Mouse (Mus musculus) CD4-positive, CD25-positive, alpha-beta regulatory T cell, adult 4 months (primary cell): Measurements from ENCODE around the gene Shcbp1l. TPM values are rescaled to one million over a fixed set of nuclear protein-coding genes. Genes with fewer than 3 reads are reported as not detected.
A peak's percentile ranks its signal among the peaks of the same experiment; 100 is the strongest.
"Not testable (repeated sequence)": the region's sequence is repeated elsewhere in the genome, so short reads cannot be mapped to it uniquely, and the experiment has no call there.

ENCODE experiments used
- ATAC-seq: one replicate; pipeline ENCODE4 v1.8.0; 2017
- polyA plus RNA-seq, 2 experiments: library from polyadenylated mRNA; unstranded; fragments of 100-300 nt; shearing (Covaris generic); gene quantifications; one replicate each; pipeline ENCODE4 v1.2.1; 2017

The Shcbp1l gene
- polyA plus RNA-seq, 2 experiments from 2014 or later, result 0.26 to 0.47 TPM

GRCm38 (mm10) chr1:153431158-153431557 is 6.2 kb downstream of the Shcbp1l start:
- no peak for ATAC-seq

GRCm38 (mm10) chr1:153431701-153432100 is 6.7 kb downstream of the Shcbp1l start:
- ATAC-seq, result peak; percentile 41

- ATAC-seq, result no peak
These were observed 7.4 kb downstream of the Shcbp1l start for GRCm38 (mm10) chr1:153432329-153432728.

- no peak for ATAC-seq
These were observed 9.1 kb downstream of the Shcbp1l start for GRCm38 (mm10) chr1:153433851-153434589.

GRCm38 (mm10) chr1:153437536-153437935 is 12.6 kb downstream of the Shcbp1l start:
- ATAC-seq, result no peak

GRCm38 (mm10) chr1:153440752-153441151 is 15.8 kb downstream of the Shcbp1l start:
- no peak for ATAC-seq

GRCm38 (mm10) chr1:153441656-153442055 is 16.7 kb downstream of the Shcbp1l start:
- no peak for ATAC-seq

GRCm38 (mm10) chr1:153443019-153443418 is 18.1 kb downstream of the Shcbp1l start:
- no peak for ATAC-seq

GRCm38 (mm10) chr1:153443632-153444031 is 18.7 kb downstream of the Shcbp1l start:
- ATAC-seq, result no peak

- no peak for ATAC-seq
These were observed 21.3 kb downstream of the Shcbp1l start for GRCm38 (mm10) chr1:153446120-153446831.

- peak; percentile 82 for ATAC-seq
These were observed 26.5 kb downstream of the Shcbp1l start for GRCm38 (mm10) chr1:153451237-153452154.

- no peak for ATAC-seq
These were observed 28.2 kb downstream of the Shcbp1l start for GRCm38 (mm10) chr1:153453146-153453642.

GRCm38 (mm10) chr1:153456137-153456536 is 31.2 kb downstream of the Shcbp1l start:
- ATAC-seq, result no peak

- ATAC-seq, result no peak
These were observed 36.8 kb downstream of the Shcbp1l start for GRCm38 (mm10) chr1:153461796-153462195.

- no peak for ATAC-seq
These were observed 54.3 kb downstream of the Shcbp1l start for GRCm38 (mm10) chr1:153479296-153479695.

GRCm38 (mm10) chr1:153480386-153481024 is 55.5 kb downstream of the Shcbp1l start:
- peak; percentile 80 for ATAC-seq

- ATAC-seq, result no peak
These were observed 56.1 kb downstream of the Shcbp1l start for GRCm38 (mm10) chr1:153481025-153481412.

GRCm38 (mm10) chr1:153485201-153485796 is 60.3 kb downstream of the Shcbp1l start:
- ATAC-seq, result no peak

- not testable (repeated sequence) for ATAC-seq
These were observed 61.2 kb downstream of the Shcbp1l start for GRCm38 (mm10) chr1:153486120-153486519.

- peak; percentile 69 for ATAC-seq
These were observed 62.0 kb downstream of the Shcbp1l start for GRCm38 (mm10) chr1:153486767-153487499.

- peak; percentile 79 for ATAC-seq
These were observed 62.5 kb downstream of the Shcbp1l start, which contains the start of gene Dhx9 for GRCm38 (mm10) chr1:153487500-153487879. TSS of gene Dhx9 (minus strand) at chr1:153487660.
